Mouse (Mus musculus) liver, embryonic 11.5 days (tissue): ENCODE measurements around the gene Cdc42ep4. TPM values are rescaled to one million over a fixed set of nuclear protein-coding genes. Genes with fewer than 3 reads are reported as not detected.

Source experiments
- ATAC-seq: fragments of 200-750 bp; cut with Nextera tagmentation; replicated peaks from 2 replicates; pipeline ENCODE4 v1.8.0; 2017; ENCODE audit warnings: moderate number of reproducible peaks, mild to moderate bottlenecking, moderate TSS enrichment, moderate library complexity; ENCODE audit not compliant: low FRiP score
- DNase-seq: peaks from one replicate; pipeline ENCODE4 v3.0.0-alpha.2; 2017; ENCODE audit warnings: low spot score
- H3K27ac ChIP-seq: fragments of 300-500 bp; sonication (generic); 2 replicates; pipeline ENCODE4 v1.5.1; 2014; ENCODE audit warnings: mild to moderate bottlenecking, low read depth, low read length, control low read depth
- H3K27me3 ChIP-seq: fragments of 300-500 bp; sonication (generic); replicated peaks from 2 replicates; pipeline ENCODE4 v1.6.1; 2014; ENCODE audit warnings: low read length, mixed read lengths; ENCODE audit not compliant: control insufficient read depth, insufficient read depth
- H3K36me3 ChIP-seq: fragments of 300-500 bp; sonication (generic); 2 replicates; pipeline ENCODE4 v1.6.1; 2014; ENCODE audit warnings: mild to moderate bottlenecking, low read length, moderate library complexity, mixed read lengths; ENCODE audit not compliant: control insufficient read depth, insufficient read depth
- H3K4me1 ChIP-seq: fragments of 300-500 bp; sonication (generic); replicated peaks from 2 replicates; pipeline ENCODE4 v1.6.1; 2014; ENCODE audit warnings: low read length, mixed read lengths; ENCODE audit not compliant: control insufficient read depth, insufficient read depth
- H3K4me2 ChIP-seq: fragments of 300-500 bp; sonication (generic); 2 replicates; pipeline ENCODE4 v1.6.1; 2014; ENCODE audit warnings: mild to moderate bottlenecking, control low read depth, moderate library complexity
- H3K4me3 ChIP-seq: fragments of 300-500 bp; sonication (generic); 2 replicates; pipeline ENCODE4 v1.5.1; 2014; ENCODE audit warnings: low read depth, low read length, control low read depth
- H3K9ac ChIP-seq: fragments of 300-500 bp; sonication (generic); 2 replicates; pipeline ENCODE4 v1.6.1; 2014; ENCODE audit warnings: low read depth, low read length, control low read depth
- H3K9me3 ChIP-seq: fragments of 300-500 bp; sonication (generic); 2 replicates; pipeline ENCODE4 v1.6.1; 2016; ENCODE audit warnings: low read length, inconsistent platforms, mixed read lengths; ENCODE audit not compliant: control insufficient read depth
- WGBS: fragments of 180-500 bp; shearing (Covaris S2); extraction: QIAGEN DNeasy Blood & Tissue Kit; methylation state at CpG from one replicate; pipeline ENCODE4 v1.1.7; 2014; 5-methylcytosine and 5-hydroxymethylcytosine counted together
- polyA plus RNA-seq: library from polyadenylated mRNA; unstranded; fragments of >200 nt; fragmentation: Nextera tagmentation; extraction: Ambion mirVana; gene quantifications from 2 replicates; pipeline ENCODE4 v1.2.1, GENCODE M21; 2014

Cdc42ep4 gene
- polyA plus RNA-seq, 1 experiment from 2014 or later, result 29.5 TPM

- ATAC-seq (no peak), DNase-seq (no peak)
- 72% methylated on average over 11 of the region's 11 CpGs for whole genome bisulfite sequencing
- H3K27me3 ChIP-seq, result no peaks in the 10 kb centered on the region
- H3K9me3 ChIP-seq, result no peaks in the 10 kb centered on the region
- H3K27ac ChIP-seq, result peak overlapping the region; percentile 89
- peak overlapping the region; percentile 8 for H3K4me3 ChIP-seq
- H3K36me3 ChIP-seq, result peaks cover 8% of the 10 kb centered on the region
- peak overlapping the region; percentile 89 for H3K4me2 ChIP-seq
- peak overlapping the region; percentile 78; the same call in 1 of the 2 replicates for H3K9ac ChIP-seq
- H3K4me1 ChIP-seq, result peaks cover 40% of the 10 kb centered on the region
Observed at GRCm38 (mm10) chr11:113747725-113748380, 3.8 kb downstream of the Cdc42ep4 start.

- H3K4me2 ChIP-seq, result peak overlapping the region; percentile 89
- WGBS, result 57% methylated on average over 16 of the region's 16 CpGs
- H3K4me1 ChIP-seq, result peaks cover 35% of the 10 kb centered on the region
- no peak for DNase-seq
- H3K4me3 ChIP-seq, result peak overlapping the region; percentile 8
- no peak for ATAC-seq
- H3K9ac ChIP-seq, result peak overlapping the region; percentile 34
- H3K9me3 ChIP-seq, result no peaks in the 10 kb centered on the region
- H3K36me3 ChIP-seq, result peaks cover 8% of the 10 kb centered on the region
- peak overlapping the region; percentile 53; the same call in 1 of the 2 replicates for H3K27ac ChIP-seq
- H3K27me3 ChIP-seq, result no peaks in the 10 kb centered on the region
Observed at GRCm38 (mm10) chr11:113747056-113747455, 4.6 kb downstream of the Cdc42ep4 start.

- no peak for ATAC-seq
- WGBS, result 79% methylated on average over 4 of the region's 4 CpGs
- H3K9me3 ChIP-seq, result no peaks in the 10 kb centered on the region
- H3K4me2 ChIP-seq, result no peak overlapping the region
- no peak overlapping the region for H3K4me3 ChIP-seq
- no peaks in the 10 kb centered on the region for H3K27me3 ChIP-seq
- no peak overlapping the region for H3K9ac ChIP-seq
- H3K4me1 ChIP-seq, result peaks cover 34% of the 10 kb centered on the region
- no peak overlapping the region for H3K27ac ChIP-seq
- no peak for DNase-seq
- H3K36me3 ChIP-seq, result peaks cover 8% of the 10 kb centered on the region
Observed at GRCm38 (mm10) chr11:113745961-113746360, 5.7 kb downstream of the Cdc42ep4 start.

- H3K36me3 ChIP-seq, result peaks cover 11% of the 10 kb centered on the region
- no peak overlapping the region for H3K4me3 ChIP-seq
- no peaks in the 10 kb centered on the region for H3K27me3 ChIP-seq
- no peak for ATAC-seq
- no peak overlapping the region for H3K4me2 ChIP-seq
- H3K27ac ChIP-seq, result no peak overlapping the region
- no peak for DNase-seq
- H3K9me3 ChIP-seq, result no peaks in the 10 kb centered on the region
- WGBS, result 94% methylated on average over 1 of the region's 1 CpGs
- peaks cover 26% of the 10 kb centered on the region for H3K4me1 ChIP-seq
- no peak overlapping the region for H3K9ac ChIP-seq
Observed at GRCm38 (mm10) chr11:113742998-113743397, 8.7 kb downstream of the Cdc42ep4 start.

- no peaks in the 10 kb centered on the region for H3K27me3 ChIP-seq
- WGBS, result 60% methylated on average over 7 of the region's 7 CpGs
- peaks cover 21% of the 10 kb centered on the region for H3K4me1 ChIP-seq
- no peak for ATAC-seq
- H3K36me3 ChIP-seq, result peaks cover 11% of the 10 kb centered on the region
- H3K9ac ChIP-seq, result no peak overlapping the region
- H3K4me2 ChIP-seq, result no peak overlapping the region
- H3K9me3 ChIP-seq, result no peaks in the 10 kb centered on the region
- DNase-seq, result no peak
- no peak overlapping the region for H3K4me3 ChIP-seq
- H3K27ac ChIP-seq, result no peak overlapping the region
Observed at GRCm38 (mm10) chr11:113740100-113740499, 11.6 kb downstream of the Cdc42ep4 start.

- Histone ChIP-seq H3K27ac (no peak overlapping the region), H3K9me3 (no peaks in the 10 kb centered on the region), H3K36me3 (peaks cover 8% of the 10 kb centered on the region), H3K4me3 (no peak overlapping the region), H3K4me2 (no peak overlapping the region), H3K9ac (no peak overlapping the region), H3K27me3 (no peaks in the 10 kb centered on the region), H3K4me1 (peaks cover 28% of the 10 kb centered on the region)
- ATAC-seq (no peak), DNase-seq (no peak)
- 81% methylated on average over 8 of the region's 8 CpGs for WGBS
Observed at GRCm38 (mm10) chr11:113739213-113739612, 12.5 kb downstream of the Cdc42ep4 start.

GRCm38 (mm10) chr11:113737912-113738311 is 13.8 kb downstream of the Cdc42ep4 start:
- no peak for DNase-seq
- WGBS, result 63% methylated on average over 8 of the region's 8 CpGs

GRCm38 (mm10) chr11:113737553-113737854 is 14.2 kb downstream of the Cdc42ep4 start:
- 75% methylated on average over 3 of the region's 3 CpGs for WGBS
- H3K4me3 ChIP-seq, result no peak overlapping the region
- H3K9ac ChIP-seq, result no peak overlapping the region
- DNase-seq (no peak), ATAC-seq (no peak)
- H3K36me3 ChIP-seq, result peaks cover 3% of the 10 kb centered on the region; the same call in 1 of the 2 replicates
- no peak overlapping the region for H3K4me2 ChIP-seq
- no peaks in the 10 kb centered on the region for H3K9me3 ChIP-seq
- peaks cover 44% of the 10 kb centered on the region for H3K4me1 ChIP-seq
- H3K27me3 ChIP-seq, result no peaks in the 10 kb centered on the region
- H3K27ac ChIP-seq, result no peak overlapping the region

More at GRCm38 (mm10) chr11:113737912-113738311, 13.8 kb downstream of the Cdc42ep4 start:
- no peak overlapping the region for H3K27ac ChIP-seq
- H3K4me1 ChIP-seq, result peaks cover 41% of the 10 kb centered on the region
- no peaks in the 10 kb centered on the region for H3K9me3 ChIP-seq
- ATAC-seq, result no peak
- H3K4me3 ChIP-seq, result no peak overlapping the region
- peaks cover 3% of the 10 kb centered on the region for H3K36me3 ChIP-seq
- no peaks in the 10 kb centered on the region for H3K27me3 ChIP-seq
- no peak overlapping the region for H3K9ac ChIP-seq
- H3K4me2 ChIP-seq, result no peak overlapping the region

- no peaks in the 10 kb centered on the region for H3K27me3 ChIP-seq
- H3K4me1 ChIP-seq, result peaks cover 44% of the 10 kb centered on the region
- H3K9me3 ChIP-seq, result no peaks in the 10 kb centered on the region
- H3K4me3 ChIP-seq, result no peak overlapping the region
- H3K4me2 ChIP-seq, result no peak overlapping the region
- DNase-seq (no peak), ATAC-seq (no peak)
- WGBS, result 85% methylated on average over 11 of the region's 11 CpGs
- H3K27ac ChIP-seq, result no peak overlapping the region
- H3K36me3 ChIP-seq, result peaks cover 3% of the 10 kb centered on the region; the same call in 1 of the 2 replicates
- no peak overlapping the region for H3K9ac ChIP-seq
Observed at GRCm38 (mm10) chr11:113736848-113737552, 14.7 kb downstream of the Cdc42ep4 start.
